Mouse (Mus musculus): ENCODE results near the gene Gipc2. TPM values are rescaled to one million over a fixed set of nuclear protein-coding genes. Genes with fewer than 3 reads are reported as not detected.
A peak's percentile ranks its signal among the peaks of the same experiment; 100 is the strongest.

Gipc2 gene
- polyA plus RNA-seq, 1 experiment from 2014 or later, result 74.1 TPM

DNA sequence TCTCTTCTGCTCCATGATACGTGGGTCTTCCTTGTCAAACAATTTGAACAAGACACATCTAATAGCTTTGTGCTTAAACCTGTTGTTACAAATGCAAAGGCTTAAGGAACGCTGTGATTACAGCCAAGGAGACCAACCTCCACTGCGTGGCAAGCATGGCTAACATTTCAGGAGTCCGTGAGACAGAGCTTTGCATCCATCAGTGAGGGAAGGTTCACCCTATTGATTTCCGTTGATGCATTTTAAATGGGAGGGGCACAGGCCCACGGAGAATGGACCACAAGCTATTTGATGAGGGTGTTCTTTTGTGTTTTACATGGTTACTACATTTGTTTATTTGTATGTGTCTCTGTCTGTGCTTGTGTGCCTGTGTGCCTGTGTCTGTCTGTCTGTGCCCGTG lies 37.4 kb downstream of the Gipc2 start:
- ATAC-seq (replicated peaks; ENCODE audit: low FRiP score, low read depth), result no peak
- no peak for TF ChIP-seq CTCF (IDR thresholded peaks at IDR 0.05; ENCODE audit: low read depth)
- Histone ChIP-seq H3K27ac (no peak overlapping the region), H3K4me1 (replicated peaks; ENCODE audit: insufficient read depth, low read length) (no peaks in the 10 kb centered on the region), H3K36me3 (ENCODE audit: insufficient read depth, low read length) (no peaks in the 10 kb centered on the region), H3K9me3 (replicated peaks; ENCODE audit: low read length) (no peaks in the 10 kb centered on the region), H3K4me2 (ENCODE audit: low read length) (no peak overlapping the region), H3K9ac (ENCODE audit: low read depth, low read length) (no peak overlapping the region), H3K4me3 (replicated peaks; ENCODE audit: low read depth, low read length) (no peak overlapping the region), H3K27me3 (ENCODE audit: insufficient read depth, low read length) (no peaks in the 10 kb centered on the region)
- WGBS, result 82% methylated on average over 7 of the region's 7 CpGs
- DNase-seq (ENCODE audit: low spot score), result no peak

DNA sequence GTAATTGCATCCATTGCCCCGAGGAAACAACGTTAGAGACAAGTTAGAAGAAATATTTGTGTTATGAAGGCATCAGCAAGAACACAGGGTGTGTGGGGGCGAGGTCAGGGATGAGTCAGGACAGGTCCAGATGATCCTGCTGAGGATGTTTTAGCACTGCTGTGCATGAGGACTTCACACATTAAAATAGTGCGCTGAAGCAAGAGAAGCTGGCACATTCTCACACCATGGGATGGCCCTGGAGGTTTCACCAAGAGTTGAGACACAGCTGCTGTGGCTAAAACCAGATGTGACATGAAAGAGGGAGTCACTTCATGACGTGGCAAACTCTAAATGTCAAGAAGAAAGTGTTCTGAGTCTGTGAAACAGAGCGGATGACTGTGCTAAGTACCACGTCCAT lies 38.9 kb downstream of the Gipc2 start:
- H3K9ac ChIP-seq (ENCODE audit: low read depth, low read length), result no peak overlapping the region
- H3K27me3 ChIP-seq (ENCODE audit: insufficient read depth, low read length), result no peaks in the 10 kb centered on the region
- WGBS, result 74% methylated on average over 7 of the region's 7 CpGs
- TF ChIP-seq CTCF (IDR thresholded peaks at IDR 0.05; ENCODE audit: low read depth), result no peak
- H3K4me1 ChIP-seq (replicated peaks; ENCODE audit: insufficient read depth, low read length), result 0 out of 2 replicates have a peak, but pooled peaks cover 2% of the 10 kb centered on the region
- no peak overlapping the region for H3K27ac ChIP-seq
- no peak overlapping the region for H3K4me2 ChIP-seq (ENCODE audit: low read length)
- no peak for ATAC-seq (replicated peaks; ENCODE audit: low FRiP score, low read depth)
- DNase-seq (ENCODE audit: low spot score), result no peak
- no peaks in the 10 kb centered on the region for H3K9me3 ChIP-seq (replicated peaks; ENCODE audit: low read length)
- H3K4me3 ChIP-seq (replicated peaks; ENCODE audit: low read depth, low read length), result no peak overlapping the region
- H3K36me3 ChIP-seq (ENCODE audit: insufficient read depth, low read length), result no peaks in the 10 kb centered on the region

DNA sequence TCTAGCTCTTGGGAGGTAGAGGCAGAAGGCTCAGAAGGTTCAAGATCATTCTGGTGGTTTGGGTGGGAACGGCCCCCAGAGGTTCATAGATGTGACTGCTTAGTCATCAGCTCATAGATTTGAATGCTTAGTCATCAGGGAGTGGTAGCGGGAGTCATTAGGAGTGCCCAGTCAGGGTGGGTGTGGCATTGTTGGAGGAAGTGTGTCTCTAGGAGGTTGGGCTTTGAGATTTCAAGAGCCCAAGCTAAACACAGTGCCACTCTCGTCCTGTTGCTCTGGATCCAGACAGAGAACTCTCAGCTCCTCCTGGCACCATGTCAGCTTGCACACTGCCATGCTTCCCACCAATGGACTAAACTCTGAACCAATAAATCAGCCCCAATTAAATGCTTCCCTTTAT lies 43.3 kb downstream of the Gipc2 start:
- Histone ChIP-seq H3K4me2 (ENCODE audit: low read length) (no peak overlapping the region), H3K9me3 (replicated peaks; ENCODE audit: low read length) (no peaks in the 10 kb centered on the region), H3K9ac (ENCODE audit: low read depth, low read length) (no peak overlapping the region), H3K4me3 (replicated peaks; ENCODE audit: low read depth, low read length) (no peak overlapping the region), H3K36me3 (ENCODE audit: insufficient read depth, low read length) (no peaks in the 10 kb centered on the region), H3K27ac (peak overlapping the region; percentile 43; the same call in 1 of the 2 replicates), H3K4me1 (replicated peaks; ENCODE audit: insufficient read depth, low read length) (peaks cover 2% of the 10 kb centered on the region; the same call in 1 of the 2 replicates), H3K27me3 (ENCODE audit: insufficient read depth, low read length) (no peaks in the 10 kb centered on the region)
- ATAC-seq (replicated peaks; ENCODE audit: low FRiP score, low read depth), result peak; percentile 70
- WGBS, result 79% methylated on average over 3 of the region's 3 CpGs
- DNase-seq (ENCODE audit: low spot score), result no peak
- no peak for TF ChIP-seq CTCF (IDR thresholded peaks at IDR 0.05; ENCODE audit: low read depth)

DNA sequence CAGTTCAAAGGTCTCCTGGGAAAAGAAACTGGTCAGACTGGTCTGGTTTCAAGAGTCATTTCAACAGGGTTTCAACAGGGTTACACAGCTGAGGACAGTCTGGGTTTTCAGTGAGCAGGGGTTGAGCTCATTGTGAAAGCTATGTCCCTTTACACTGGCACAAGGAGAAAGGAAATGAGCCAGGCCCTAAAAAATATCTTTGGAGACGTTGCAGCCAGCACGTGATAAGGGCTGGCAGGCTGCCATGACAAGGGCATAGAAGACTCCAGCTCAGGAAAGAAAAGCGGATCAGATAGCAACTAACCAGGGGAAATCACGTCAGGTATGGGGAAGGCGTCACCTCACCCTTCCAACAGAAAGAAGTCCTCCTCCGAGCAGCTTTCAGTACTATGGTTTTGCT lies 43.9 kb downstream of the Gipc2 start:
- no peak overlapping the region for H3K9ac ChIP-seq (ENCODE audit: low read depth, low read length)
- no peaks in the 10 kb centered on the region for H3K36me3 ChIP-seq (ENCODE audit: insufficient read depth, low read length)
- no peak for ATAC-seq (replicated peaks; ENCODE audit: low FRiP score, low read depth)
- peaks cover 2% of the 10 kb centered on the region; the same call in 1 of the 2 replicates for H3K4me1 ChIP-seq (replicated peaks; ENCODE audit: insufficient read depth, low read length)
- H3K27me3 ChIP-seq (ENCODE audit: insufficient read depth, low read length), result no peaks in the 10 kb centered on the region
- H3K4me3 ChIP-seq (replicated peaks; ENCODE audit: low read depth, low read length), result no peak overlapping the region
- peak overlapping the region; percentile 43; the same call in 1 of the 2 replicates for H3K27ac ChIP-seq
- peak; percentile 51 for DNase-seq (ENCODE audit: low spot score)
- H3K9me3 ChIP-seq (replicated peaks; ENCODE audit: low read length), result no peaks in the 10 kb centered on the region
- 31% methylated on average over 6 of the region's 6 CpGs for WGBS
- no peak for TF ChIP-seq CTCF (IDR thresholded peaks at IDR 0.05; ENCODE audit: low read depth)
- H3K4me2 ChIP-seq (ENCODE audit: low read length), result no peak overlapping the region

DNA sequence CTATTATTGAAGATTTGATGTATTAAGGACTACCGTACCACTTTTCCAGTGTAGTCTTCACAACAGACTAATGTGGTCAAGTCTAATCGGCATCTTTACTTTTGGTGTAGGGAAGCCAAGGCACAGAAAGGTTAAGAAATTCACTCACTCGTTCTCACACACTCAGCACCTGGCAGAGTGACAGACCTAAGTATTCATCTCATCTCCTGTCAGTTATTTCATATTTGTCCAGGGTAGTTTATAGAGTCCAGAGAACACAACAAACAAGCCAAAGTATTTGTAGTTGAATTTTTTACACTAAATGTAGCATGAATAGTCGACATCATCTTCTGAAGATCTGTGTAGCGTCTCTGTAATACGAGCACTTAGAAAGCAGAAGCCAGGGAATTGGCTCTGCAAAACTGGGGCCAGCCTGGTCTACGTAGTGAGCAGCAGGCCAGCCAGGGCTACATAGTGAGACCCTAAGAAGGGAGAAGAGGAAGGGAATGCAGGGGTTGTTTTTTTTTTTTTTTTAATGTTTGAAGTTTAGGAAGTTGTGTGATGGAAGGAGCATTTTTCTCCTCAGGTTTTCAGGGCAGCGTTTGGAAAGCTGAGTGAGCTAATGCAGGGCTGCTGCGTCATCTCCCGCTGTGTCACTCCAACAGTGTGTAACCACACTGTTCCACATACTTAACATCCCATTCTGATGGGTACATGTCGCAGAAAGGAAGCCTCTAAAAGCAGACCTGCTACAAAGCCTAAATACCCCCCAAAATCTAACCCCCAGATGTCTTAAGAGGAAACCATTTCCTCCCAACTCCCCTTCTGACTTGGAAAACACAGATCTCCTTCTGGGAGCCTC lies 44.6 kb downstream of the Gipc2 start:
- no peak overlapping the region for H3K4me3 ChIP-seq (replicated peaks; ENCODE audit: low read depth, low read length)
- no peak for TF ChIP-seq CTCF (IDR thresholded peaks at IDR 0.05; ENCODE audit: low read depth)
- H3K4me2 ChIP-seq (ENCODE audit: low read length), result no peak overlapping the region
- peaks cover 2% of the 10 kb centered on the region; the same call in 1 of the 2 replicates for H3K4me1 ChIP-seq (replicated peaks; ENCODE audit: insufficient read depth, low read length)
- no peaks in the 10 kb centered on the region for H3K36me3 ChIP-seq (ENCODE audit: insufficient read depth, low read length)
- H3K9ac ChIP-seq (ENCODE audit: low read depth, low read length), result no peak overlapping the region
- 0 out of 2 replicates have a peak overlapping the region, but pooled peaks have one; percentile 43 for H3K27ac ChIP-seq
- ATAC-seq (replicated peaks; ENCODE audit: low FRiP score, low read depth), result no peak
- WGBS, result 80% methylated on average over 11 of the region's 11 CpGs
- H3K27me3 ChIP-seq (ENCODE audit: insufficient read depth, low read length), result no peaks in the 10 kb centered on the region
- no peak for DNase-seq (ENCODE audit: low spot score)
- H3K9me3 ChIP-seq (replicated peaks; ENCODE audit: low read length), result no peaks in the 10 kb centered on the region

DNA sequence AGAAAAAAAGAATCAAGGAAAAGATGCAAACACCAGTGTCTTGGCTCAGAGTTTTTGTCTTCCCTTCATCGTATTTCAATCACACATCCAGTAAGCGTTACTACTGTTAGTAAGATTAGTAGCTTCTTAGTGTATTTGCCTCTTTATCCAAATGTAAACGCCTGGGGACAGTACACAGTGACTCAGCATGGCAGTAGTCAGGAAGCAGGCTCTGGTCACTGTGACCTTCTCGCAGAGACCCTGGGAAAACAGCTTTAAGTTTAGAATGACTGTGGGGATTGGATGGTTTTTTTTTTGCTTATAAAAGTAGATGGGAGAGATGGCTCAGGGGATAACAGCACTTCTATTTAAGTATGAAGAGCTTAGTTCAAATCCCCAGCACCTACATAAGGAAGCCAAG lies 46.0 kb downstream of the Gipc2 start:
- no peak for TF ChIP-seq CTCF (IDR thresholded peaks at IDR 0.05; ENCODE audit: low read depth)
- ATAC-seq (replicated peaks; ENCODE audit: low FRiP score, low read depth) (no peak), DNase-seq (ENCODE audit: low spot score) (no peak)
- no peak overlapping the region for H3K4me2 ChIP-seq (ENCODE audit: low read length)
- H3K36me3 ChIP-seq (ENCODE audit: insufficient read depth, low read length), result no peaks in the 10 kb centered on the region
- no peak overlapping the region for H3K27ac ChIP-seq
- peaks cover 2% of the 10 kb centered on the region; the same call in 1 of the 2 replicates for H3K4me1 ChIP-seq (replicated peaks; ENCODE audit: insufficient read depth, low read length)
- H3K9ac ChIP-seq (ENCODE audit: low read depth, low read length), result no peak overlapping the region
- H3K4me3 ChIP-seq (replicated peaks; ENCODE audit: low read depth, low read length), result no peak overlapping the region
- H3K27me3 ChIP-seq (ENCODE audit: insufficient read depth, low read length), result no peaks in the 10 kb centered on the region
- WGBS, result 49% methylated on average over 4 of the region's 4 CpGs
- H3K9me3 ChIP-seq (replicated peaks; ENCODE audit: low read length), result no peaks in the 10 kb centered on the region
